Mouse (Mus musculus): ENCODE results near the gene Gm9803.
"Not testable (repeated sequence)": the region's sequence is repeated elsewhere in the genome, so short reads cannot be mapped to it uniquely, and the experiment has no call there.

Gm9803 gene

GRCm38 (mm10) chr10:43523931-43524330, at the start of gene Gm9803:
Gene Gm9803, plus strand, starts transcription at chr10:43524084.
- not testable (repeated sequence) for DNase-seq

GRCm38 (mm10) chr10:43475376-43475775, 48.5 kb upstream of the Gm9803 start:
- DNase-seq, result peak; percentile 47 to 57

- DNase-seq, result no peak
Measured at GRCm38 (mm10) chr10:43477459-43477858, 46.4 kb upstream of the Gm9803 start.

GRCm38 (mm10) chr10:43477865-43478681, 45.8 kb upstream of the Gm9803 start:
- DNase-seq, result peak; percentile 74 to 86

- peak; percentile 75 to 82 for DNase-seq
Measured at GRCm38 (mm10) chr10:43478751-43479435, 45.0 kb upstream of the Gm9803 start, which contains the start of gene Bend3. Gene Bend3, plus strand, starts transcription at chr10:43478831.

GRCm38 (mm10) chr10:43479436-43480157, 44.3 kb upstream of the Gm9803 start:
- DNase-seq, result peak; percentile 87 to 92

- no peak for DNase-seq
Measured at GRCm38 (mm10) chr10:43480227-43480849, 43.5 kb upstream of the Gm9803 start.

- DNase-seq, result no peak
Measured at GRCm38 (mm10) chr10:43481179-43481578, 42.7 kb upstream of the Gm9803 start.

GRCm38 (mm10) chr10:43482021-43482420, 41.9 kb upstream of the Gm9803 start:
- DNase-seq, result no peak

GRCm38 (mm10) chr10:43483426-43483995, 40.4 kb upstream of the Gm9803 start:
- DNase-seq, result peak; percentile 37 to 55

- DNase-seq, result no peak
Measured at GRCm38 (mm10) chr10:43485751-43486268, 38.1 kb upstream of the Gm9803 start.

- DNase-seq, result no peak
Measured at GRCm38 (mm10) chr10:43487441-43488010, 36.4 kb upstream of the Gm9803 start.

GRCm38 (mm10) chr10:43488258-43488657, 35.6 kb upstream of the Gm9803 start:
- no peak for DNase-seq

GRCm38 (mm10) chr10:43489139-43489538, 34.7 kb upstream of the Gm9803 start:
- DNase-seq, result no peak

GRCm38 (mm10) chr10:43489550-43489949, 34.3 kb upstream of the Gm9803 start:
- DNase-seq, result peak; percentile 18 to 46

GRCm38 (mm10) chr10:43490034-43490433, 33.9 kb upstream of the Gm9803 start:
- DNase-seq, result no peak

GRCm38 (mm10) chr10:43490846-43491245, 33.0 kb upstream of the Gm9803 start:
- peak in 1 of 2 experiments; percentile 17 for DNase-seq

GRCm38 (mm10) chr10:43502599-43502998, 21.3 kb upstream of the Gm9803 start:
- no peak for DNase-seq

- DNase-seq, result no peak
Measured at GRCm38 (mm10) chr10:43504291-43504690, 19.6 kb upstream of the Gm9803 start.

- DNase-seq, result no peak
Measured at GRCm38 (mm10) chr10:43507051-43507450, 16.8 kb upstream of the Gm9803 start.

GRCm38 (mm10) chr10:43509228-43509627, 14.7 kb upstream of the Gm9803 start:
- no peak for DNase-seq

- no peak for DNase-seq
Measured at GRCm38 (mm10) chr10:43512976-43513375, 10.9 kb upstream of the Gm9803 start.
